Mouse (Mus musculus) kidney, postnatal 0 days (tissue): ENCODE data around the gene Atp11c. TPM values are rescaled to one million over a fixed set of nuclear protein-coding genes. Genes with fewer than 3 reads are reported as not detected.
A peak's percentile ranks its signal among the peaks of the same experiment; 100 is the strongest.

Experiments used
- ATAC-seq: fragments of 200-750 bp; cut with Nextera tagmentation; replicated peaks from 2 replicates; pipeline ENCODE4 v1.8.0; 2017; ENCODE audit warnings: low read depth, moderate number of reproducible peaks, moderate TSS enrichment, moderate library complexity; ENCODE audit not compliant: low FRiP score
- DNase-seq: peaks from one replicate; pipeline ENCODE4 v3.0.0-alpha.2; 2016; ENCODE audit warnings: low spot score
- H3K27ac ChIP-seq: fragments of 300-500 bp; sonication (generic); 2 replicates; pipeline ENCODE4 v1.5.1; 2014; ENCODE audit warnings: mild to moderate bottlenecking
- H3K27me3 ChIP-seq: fragments of 300-500 bp; sonication (generic); 2 replicates; pipeline ENCODE4 v1.6.1; 2014; ENCODE audit warnings: low read length, mixed read lengths; ENCODE audit not compliant: insufficient read depth
- H3K36me3 ChIP-seq: fragments of 300-500 bp; sonication (generic); 2 replicates; pipeline ENCODE4 v1.6.1; 2014; ENCODE audit warnings: low read length, mixed read lengths; ENCODE audit not compliant: insufficient read depth
- H3K4me1 ChIP-seq: fragments of 300-500 bp; sonication (generic); replicated peaks from 2 replicates; pipeline ENCODE4 v1.6.1; 2014; ENCODE audit warnings: antibody characterized with exemption, low read length, mixed read lengths; ENCODE audit not compliant: insufficient read depth
- H3K4me2 ChIP-seq: fragments of 300-500 bp; sonication (generic); 2 replicates; pipeline ENCODE4 v1.6.1; 2014; ENCODE audit warnings: mild to moderate bottlenecking, low read length, moderate library complexity, mixed read lengths
- H3K4me3 ChIP-seq: fragments of 300-500 bp; sonication (generic); replicated peaks from 2 replicates; pipeline ENCODE4 v1.5.1; 2014; ENCODE audit warnings: low read depth, low read length
- H3K9ac ChIP-seq: fragments of 300-500 bp; sonication (generic); 2 replicates; pipeline ENCODE4 v1.6.1; 2014; ENCODE audit warnings: low read depth, low read length
- H3K9me3 ChIP-seq: fragments of 300-500 bp; sonication (generic); replicated peaks from 2 replicates; pipeline ENCODE4 v1.6.1; 2016; ENCODE audit warnings: low read length, inconsistent platforms, mixed read lengths
- CTCF ChIP-seq: IDR thresholded peaks from 2 replicates; pipeline ENCODE4 v1.5.1; 2016; ENCODE audit warnings: antibody characterized with exemption, low read depth, mild to moderate bottlenecking, moderate library complexity
- WGBS: fragments of 180-500 bp; shearing (Covaris S2); extraction: QIAGEN DNeasy Blood & Tissue Kit; methylation state at CpG from one replicate; pipeline ENCODE4 v1.1.7; 2014; 5-methylcytosine and 5-hydroxymethylcytosine counted together
- polyA plus RNA-seq: library from polyadenylated mRNA; unstranded; fragments of >200 nt; fragmentation: Nextera tagmentation; extraction: Ambion mirVana; gene quantifications from 2 replicates; pipeline ENCODE4 v1.2.1, GENCODE M21; 2015

Gene Atp11c
- polyA plus RNA-seq, 1 experiment from 2014 or later: 6.9 TPM

- H3K9me3 ChIP-seq: no peaks in the 10 kb centered on the region
Observed at GRCm38 (mm10) chrX:60547098-60547443, 45.4 kb downstream of the Atp11c start.

GRCm38 (mm10) chrX:60545906-60546305 is 46.6 kb downstream of the Atp11c start:
- Histone ChIP-seq H3K4me3 (no peak overlapping the region), H3K9ac (no peak overlapping the region), H3K9me3 (no peaks in the 10 kb centered on the region), H3K27me3 (no peaks in the 10 kb centered on the region), H3K27ac (no peak overlapping the region), H3K4me1 (no peaks in the 10 kb centered on the region), H3K36me3 (no peaks in the 10 kb centered on the region), H3K4me2 (no peak overlapping the region)
- 50% methylated on average over 3 of the region's 3 CpGs for WGBS
- TF ChIP-seq CTCF: no peak
- DNase-seq (no peak), ATAC-seq (no peak)

More at GRCm38 (mm10) chrX:60547098-60547443, 45.4 kb downstream of the Atp11c start:
- Histone ChIP-seq H3K27me3 (no peaks in the 10 kb centered on the region), H3K36me3 (no peaks in the 10 kb centered on the region), H3K4me3 (peak overlapping the region; percentile 51), H3K27ac (no peak overlapping the region), H3K4me1 (no peaks in the 10 kb centered on the region), H3K9ac (peak overlapping the region; percentile 42; the same call in 1 of the 2 replicates), H3K4me2 (peak overlapping the region; percentile 65)
- TF ChIP-seq CTCF: no peak
- DNase-seq: no peak
- WGBS: 19% methylated on average over 16 of the region's 16 CpGs
- ATAC-seq: peak; percentile 10; the same call in 1 of the 2 replicates

- 59% methylated on average over 1 of the region's 1 CpGs for WGBS
- Histone ChIP-seq H3K9me3 (no peaks in the 10 kb centered on the region), H3K27ac (no peak overlapping the region), H3K27me3 (no peaks in the 10 kb centered on the region), H3K4me3 (no peak overlapping the region), H3K4me1 (no peaks in the 10 kb centered on the region), H3K4me2 (no peak overlapping the region), H3K36me3 (no peaks in the 10 kb centered on the region), H3K9ac (no peak overlapping the region)
- no peak for DNase-seq
- no peak for ATAC-seq
- TF ChIP-seq CTCF: no peak
Observed at GRCm38 (mm10) chrX:60545444-60545843, 47.1 kb downstream of the Atp11c start.

GRCm38 (mm10) chrX:60544098-60544497 is 48.4 kb downstream of the Atp11c start:
- DNase-seq (no peak), ATAC-seq (no peak)
- no peak overlapping the region for H3K4me3 ChIP-seq
- H3K4me2 ChIP-seq: no peak overlapping the region
- H3K9me3 ChIP-seq: no peaks in the 10 kb centered on the region
- no peak overlapping the region for H3K9ac ChIP-seq
- H3K27me3 ChIP-seq: no peaks in the 10 kb centered on the region
- H3K36me3 ChIP-seq: no peaks in the 10 kb centered on the region
- no peaks in the 10 kb centered on the region for H3K4me1 ChIP-seq
- no peak overlapping the region for H3K27ac ChIP-seq
- TF ChIP-seq CTCF: no peak
- WGBS: 30% methylated on average over 4 of the region's 4 CpGs

GRCm38 (mm10) chrX:60542901-60543300 is 49.6 kb downstream of the Atp11c start:
- H3K27ac ChIP-seq: no peak overlapping the region
- DNase-seq: no peak
- TF ChIP-seq CTCF: no peak
- 59% methylated on average over 1 of the region's 1 CpGs for WGBS
- no peak overlapping the region for H3K4me3 ChIP-seq
- H3K4me2 ChIP-seq: no peak overlapping the region
- ATAC-seq: no peak
- no peaks in the 10 kb centered on the region for H3K36me3 ChIP-seq
- H3K27me3 ChIP-seq: no peaks in the 10 kb centered on the region
- no peaks in the 10 kb centered on the region for H3K9me3 ChIP-seq
- H3K9ac ChIP-seq: no peak overlapping the region
- H3K4me1 ChIP-seq: no peaks in the 10 kb centered on the region

- Histone ChIP-seq H3K4me2 (no peak within 1 kb of the TSS), H3K9ac (no peak within 1 kb of the TSS), H3K36me3 (no peaks in the 10 kb centered on the region), H3K27me3 (no peaks in the 10 kb centered on the region), H3K27ac (no peak within 1 kb of the TSS), H3K9me3 (no peaks in the 10 kb centered on the region), H3K4me3 (no peak within 1 kb of the TSS), H3K4me1 (no peaks in the 10 kb centered on the region)
- ATAC-seq (no peak), DNase-seq (no peak)
- no peak for TF ChIP-seq CTCF
Observed at GRCm38 (mm10) chrX:60539149-60539548, 53.3 kb downstream of the Atp11c start, which contains the start of gene Gm7073. Gene Gm7073 (minus strand): TSS chrX:60539249.

GRCm38 (mm10) chrX:60503995-60504394 is 88.5 kb downstream of the Atp11c start:
- Histone ChIP-seq H3K9ac (no peak overlapping the region), H3K27me3 (no peaks in the 10 kb centered on the region), H3K9me3 (no peaks in the 10 kb centered on the region), H3K4me2 (no peak overlapping the region), H3K4me3 (no peak overlapping the region), H3K36me3 (no peaks in the 10 kb centered on the region), H3K4me1 (no peaks in the 10 kb centered on the region), H3K27ac (no peak overlapping the region)
- peak; percentile 42 for DNase-seq
- no peak for ATAC-seq
- peak; percentile 66 for TF ChIP-seq CTCF
